Mouse (Mus musculus): ENCODE measurements around the gene Tgm5.

DNA sequence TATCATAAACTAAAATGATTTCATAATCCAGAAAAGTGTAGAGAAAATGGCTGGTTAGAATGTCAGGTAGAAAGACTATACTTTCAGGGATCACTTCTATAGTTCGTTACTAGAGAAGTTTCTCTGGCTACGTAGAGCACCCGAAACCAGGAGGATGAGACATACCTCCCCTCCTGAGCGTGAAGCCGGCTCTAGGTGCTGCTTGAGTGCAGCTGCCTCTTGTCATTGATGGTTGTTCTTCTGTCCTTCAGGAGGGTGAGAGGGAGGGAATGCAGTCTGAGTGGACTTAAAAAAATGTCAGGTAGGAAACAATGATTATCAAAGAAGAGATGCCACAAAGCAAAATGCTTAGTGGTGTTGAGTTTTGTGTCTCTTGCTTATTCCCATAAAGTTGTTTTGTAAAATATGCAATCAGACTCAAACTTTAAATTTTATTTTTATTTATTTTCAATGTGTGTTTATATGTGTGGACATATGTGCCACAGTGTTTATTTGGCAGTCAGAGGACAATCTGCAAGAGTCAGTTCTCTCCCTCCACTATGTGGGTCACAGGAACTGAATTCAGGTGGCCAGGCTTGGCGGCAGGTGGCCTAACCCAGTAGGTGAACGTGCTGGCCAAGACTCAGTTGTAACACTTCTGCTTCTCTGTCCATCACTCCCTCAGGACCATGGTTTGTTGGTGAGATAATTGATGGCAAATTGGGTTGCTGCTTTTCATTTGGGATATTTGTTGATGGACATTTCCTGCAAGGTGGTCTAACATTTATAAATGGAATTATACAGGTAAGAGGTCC is 81.4 kb downstream of the Tgm5 start:
- TF ChIP-seq CTCF (conservative IDR thresholded peaks at IDR 0.05 in 1 of 2, IDR thresholded peaks at IDR 0.05 in 1 of 2; ENCODE audit: low read depth in 2 of 2, low read length in 2 of 2) (no peak), MXI1 (IDR thresholded peaks at IDR 0.05; ENCODE audit: low read depth, low read length) (no peak), POLR2A (IDR thresholded peaks at IDR 0.05; ENCODE audit: low read depth, low read length) (no peak), RAD21 (IDR thresholded peaks at IDR 0.05; ENCODE audit: low read depth, low read length) (no peak)
